Mouse (Mus musculus): Measurements from ENCODE around the gene Pdcd2l.
A peak's percentile ranks its signal among the peaks of the same experiment; 100 is the strongest.
"Not testable (repeated sequence)": the region's sequence is repeated elsewhere in the genome, so short reads cannot be mapped to it uniquely, and the experiment has no call there.

The Pdcd2l gene

GRCm38 (mm10) chr7:34213281-34213680 is 16.8 kb upstream of the Pdcd2l start:
- DNase-seq (ENCODE audit: low spot score): no peak

GRCm38 (mm10) chr7:34208027-34208745 is 11.7 kb upstream of the Pdcd2l start:
- DNase-seq (ENCODE audit: low spot score): no peak

DNA sequence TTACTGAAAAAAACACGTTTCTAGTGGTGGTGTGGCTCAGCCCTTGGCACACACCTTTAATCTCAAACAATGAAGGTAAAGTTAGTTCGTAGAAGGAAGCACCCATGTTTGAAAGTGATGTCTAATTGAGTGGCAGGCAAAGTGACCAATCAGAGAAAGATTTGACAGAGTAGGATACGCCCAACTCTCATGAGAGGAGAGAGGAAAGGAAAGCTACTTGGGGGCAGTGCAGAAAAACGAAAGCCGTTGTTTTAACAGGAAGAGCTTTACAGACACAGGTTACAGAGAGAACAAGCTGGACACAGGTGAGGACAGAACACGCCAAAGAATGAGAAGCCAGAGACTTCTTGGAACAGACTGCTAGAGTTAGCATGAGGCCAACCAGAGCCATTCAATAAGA is 9.9 kb upstream of the Pdcd2l start:
- no peak for DNase-seq (ENCODE audit: low spot score)

GRCm38 (mm10) chr7:34202147-34202546 is 5.7 kb upstream of the Pdcd2l start:
- not testable (repeated sequence) for DNase-seq (ENCODE audit: low spot score)

GRCm38 (mm10) chr7:34200829-34201228 is 4.4 kb upstream of the Pdcd2l start:
- no peak for DNase-seq (ENCODE audit: low spot score)

GRCm38 (mm10) chr7:34198346-34198745 is 1.9 kb upstream of the Pdcd2l start:
- DNase-seq (ENCODE audit: low spot score): no peak

DNA sequence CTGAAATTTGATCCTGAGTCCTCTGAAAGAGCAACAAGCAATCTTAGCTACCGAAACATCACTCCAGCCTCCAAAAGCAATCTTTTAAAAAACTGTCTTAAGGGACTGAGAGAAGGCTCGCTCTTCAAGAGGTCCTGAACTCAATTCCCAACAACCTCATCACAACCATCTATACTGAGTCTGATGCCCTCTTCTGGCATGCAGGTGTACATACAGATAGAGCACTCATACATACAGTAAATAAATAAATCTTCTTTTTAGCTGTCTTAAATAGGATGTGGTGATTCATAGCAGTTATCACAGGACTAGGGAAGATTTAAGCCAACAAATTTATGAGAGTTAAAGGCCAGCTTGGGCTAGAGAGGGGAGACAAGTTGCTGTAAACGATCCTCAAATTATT is 829 bp downstream of the Pdcd2l start:
- DNase-seq (ENCODE audit: low spot score): no peak

- DNase-seq (ENCODE audit: low spot score): no peak
Measured at GRCm38 (mm10) chr7:34192825-34193224, 3.6 kb downstream of the Pdcd2l start.

GRCm38 (mm10) chr7:34189376-34189989 is 7.0 kb downstream of the Pdcd2l start:
- DNase-seq (ENCODE audit: low spot score): no peak

DNA sequence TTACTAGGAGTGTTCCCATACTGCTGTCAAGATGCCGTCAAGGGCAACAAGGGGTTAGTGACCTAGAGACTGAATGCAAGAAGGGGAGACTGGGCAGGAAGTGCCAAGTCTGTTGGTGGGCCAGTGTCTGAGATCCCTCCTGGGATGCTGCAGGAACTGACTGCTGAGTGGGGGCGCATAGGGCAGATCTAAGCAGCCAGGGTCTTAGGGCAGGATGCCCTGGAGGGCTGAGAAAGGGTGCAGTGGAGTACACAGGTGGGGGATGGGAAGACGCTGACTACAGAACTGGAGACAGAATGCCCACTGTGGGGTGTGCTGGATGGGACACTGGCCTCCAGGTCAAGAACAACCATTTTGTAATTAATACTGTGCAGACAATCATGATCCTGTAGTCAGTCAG is 12.7 kb downstream of the Pdcd2l start:
- DNase-seq (ENCODE audit: low spot score): no peak

GRCm38 (mm10) chr7:34183356-34183755 is 13.1 kb downstream of the Pdcd2l start:
- no peak for DNase-seq (ENCODE audit: low spot score)

- not testable (repeated sequence) for DNase-seq (ENCODE audit: low spot score)
Measured at GRCm38 (mm10) chr7:34176241-34176640, 20.2 kb downstream of the Pdcd2l start.

GRCm38 (mm10) chr7:34172251-34172650 is 24.2 kb downstream of the Pdcd2l start:
- no peak for DNase-seq (ENCODE audit: low spot score)

DNA sequence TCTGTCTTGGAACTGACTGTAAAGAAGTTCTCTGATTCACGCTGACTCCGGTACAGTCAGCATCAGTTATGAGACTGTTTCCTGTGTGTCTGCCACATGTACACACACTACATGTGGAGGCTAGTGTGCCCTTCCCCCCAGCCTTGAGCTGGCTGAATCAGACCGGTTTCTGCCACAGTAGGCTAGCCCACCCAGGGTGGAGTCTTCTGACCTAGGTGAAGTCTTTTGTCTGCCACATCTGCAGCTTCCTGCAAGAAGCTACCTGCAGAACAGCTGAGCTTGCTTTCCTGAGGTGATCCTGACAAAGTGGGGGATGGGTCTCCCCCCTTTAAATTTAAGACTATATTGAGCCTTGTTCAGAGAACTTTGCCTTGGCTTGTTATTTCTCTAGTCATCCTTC is 27.0 kb downstream of the Pdcd2l start, which contains the start of gene Uba2:
Gene Uba2 (minus strand): TSS at position 146 of the 400 bp plus-strand sequence.
- no peak for DNase-seq (ENCODE audit: low spot score)

- peak; percentile 92 for DNase-seq (ENCODE audit: low spot score)
Measured at GRCm38 (mm10) chr7:34168470-34169251, 27.8 kb downstream of the Pdcd2l start.

DNA sequence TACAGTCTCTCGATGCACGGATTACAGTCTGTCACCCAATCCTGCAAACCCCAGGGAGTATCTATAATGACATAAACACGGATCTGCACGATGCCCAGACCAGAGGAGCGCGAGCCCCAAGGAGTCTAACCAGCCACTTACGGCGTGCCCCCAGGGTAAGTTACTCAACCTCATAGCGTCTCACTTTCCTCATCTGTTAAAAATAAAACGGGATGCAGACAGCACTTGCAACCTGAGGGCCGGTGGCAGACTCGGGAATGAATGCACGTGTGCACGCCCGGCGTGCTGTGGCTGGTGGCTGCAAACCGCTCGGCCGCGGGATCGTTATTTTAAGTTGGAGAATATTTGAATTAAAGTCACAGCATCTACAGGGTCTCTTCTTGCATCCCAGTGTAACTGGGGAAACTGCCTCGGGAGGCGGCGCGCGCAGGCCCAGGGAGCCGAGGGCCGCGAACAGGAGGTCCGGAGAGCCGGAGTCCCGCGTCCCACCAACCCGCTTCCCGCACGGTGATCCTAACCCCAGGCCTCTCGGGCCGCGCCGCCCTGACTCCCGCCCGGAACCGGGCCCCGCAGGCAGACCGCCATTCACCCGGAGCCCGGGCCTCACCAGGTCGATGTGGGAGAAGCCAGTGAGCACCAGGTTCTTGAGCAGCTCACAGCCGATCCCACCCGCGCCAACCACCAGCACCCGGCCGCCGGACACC is 28.5 kb downstream of the Pdcd2l start:
- no peak for DNase-seq (ENCODE audit: low spot score)

- no peak for DNase-seq (ENCODE audit: low spot score)
Measured at GRCm38 (mm10) chr7:34166850-34167249, 29.6 kb downstream of the Pdcd2l start.

DNA sequence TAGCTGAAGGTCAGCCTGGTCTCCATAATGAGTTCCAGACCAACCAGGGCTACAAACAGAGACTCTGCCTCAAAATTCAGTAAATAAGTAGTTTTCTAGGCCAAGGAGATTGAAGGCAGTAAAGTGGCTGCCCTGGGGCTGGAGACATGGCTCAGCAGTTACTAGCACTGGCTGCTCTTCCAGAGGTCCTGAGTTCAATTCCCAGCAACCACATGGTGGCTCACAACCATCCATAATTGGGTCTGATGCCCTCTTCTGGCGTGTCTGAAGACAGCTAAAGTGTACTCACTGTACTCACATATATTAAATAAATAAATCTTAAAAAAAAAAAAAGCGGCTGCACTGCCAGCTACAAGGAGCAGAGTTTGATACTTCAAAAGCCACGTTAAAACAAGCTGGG is 30.5 kb downstream of the Pdcd2l start:
- DNase-seq (ENCODE audit: low spot score): no peak

DNA sequence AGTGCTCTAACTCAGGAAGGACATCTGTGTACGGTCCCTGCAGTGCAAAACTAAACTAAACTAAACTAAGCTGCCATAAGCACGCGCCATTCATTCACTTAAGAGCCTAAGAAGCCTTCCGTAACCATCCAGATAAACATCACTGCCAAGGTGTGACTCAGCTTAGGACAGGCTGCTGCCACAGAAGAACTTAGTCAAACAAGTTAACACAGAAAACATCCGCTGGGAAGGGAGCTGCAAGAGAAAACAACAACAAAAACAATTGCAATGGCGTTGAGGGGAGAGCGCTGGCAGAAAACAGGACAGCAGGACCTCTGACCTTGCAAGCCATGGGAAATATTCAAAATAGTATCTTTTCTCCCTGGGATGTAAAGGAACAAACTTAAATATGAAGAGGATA is 31.8 kb downstream of the Pdcd2l start:
- DNase-seq (ENCODE audit: low spot score): no peak

- no peak for DNase-seq (ENCODE audit: low spot score)
Measured at GRCm38 (mm10) chr7:34159167-34159566, 37.3 kb downstream of the Pdcd2l start.

DNA sequence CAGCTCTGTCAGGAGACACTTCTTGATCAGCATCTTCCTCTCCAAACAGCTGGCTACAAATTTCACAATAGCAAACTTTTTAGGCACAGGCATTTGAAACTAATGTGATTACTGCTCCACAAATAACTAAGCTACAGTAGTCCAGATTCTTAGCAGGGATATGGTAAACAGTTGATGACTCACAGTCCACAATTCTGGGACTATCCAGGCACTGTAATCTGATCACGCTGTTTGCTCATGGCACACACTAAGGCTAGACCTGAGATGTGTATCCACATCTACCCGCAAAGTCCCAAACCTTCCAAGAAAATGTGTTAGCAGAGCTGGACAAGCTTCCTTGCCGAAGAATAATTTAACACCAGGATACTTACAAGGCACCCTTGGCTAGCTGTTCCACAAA is 38.5 kb downstream of the Pdcd2l start:
- DNase-seq (ENCODE audit: low spot score): no peak

GRCm38 (mm10) chr7:34147193-34147592 is 49.3 kb downstream of the Pdcd2l start:
- DNase-seq (ENCODE audit: low spot score): no peak
